Mouse (Mus musculus) mouse trophoblast stem cell (cell line): ENCODE results near the gene Atp1a1.

Experiments
- in situ Hi-C, 2 experiments: fragments of 300-500 bp; cut with MseI, MboI; formaldehyde crosslinking; loops; 2 replicates in 1 of 2; 3 replicates in 1 of 2; pipeline ENCODE4 v1.15.1; 2025

The Atp1a1 gene

GRCm38 (mm10) chr3:101604550-101605223 is at the start of gene Atp1a1:
Atp1a1 (minus strand) TSS chr3:101604684.
- in situ Hi-C loops, result loop anchor here in 1 of 2 experiments (25.0 kb wide), 1 partner anchor 208 kb away; no protein-coding TSS in a partner anchor

GRCm38 (mm10) chr3:101653446-101653845 is 49.0 kb upstream of the Atp1a1 start:
- in situ Hi-C loops, result no loop called here

- in situ Hi-C loops, result no loop called here
These were observed 48.5 kb upstream of the Atp1a1 start for GRCm38 (mm10) chr3:101652967-101653366.

GRCm38 (mm10) chr3:101650328-101650727 is 45.8 kb upstream of the Atp1a1 start:
- in situ Hi-C loops, result no loop called here

GRCm38 (mm10) chr3:101649271-101649670 is 44.8 kb upstream of the Atp1a1 start:
- in situ Hi-C loops, result no loop called here

- in situ Hi-C loops, result no loop called here
These were observed 43.8 kb upstream of the Atp1a1 start for GRCm38 (mm10) chr3:101648096-101648793.

- in situ Hi-C loops, result no loop called here
These were observed 42.3 kb upstream of the Atp1a1 start for GRCm38 (mm10) chr3:101646806-101647205.

GRCm38 (mm10) chr3:101645569-101646106 is 41.2 kb upstream of the Atp1a1 start:
- in situ Hi-C loops, result no loop called here

- in situ Hi-C loops, result no loop called here
These were observed 39.7 kb upstream of the Atp1a1 start for GRCm38 (mm10) chr3:101644062-101644802.

- in situ Hi-C loops, result no loop called here
These were observed 38.8 kb upstream of the Atp1a1 start for GRCm38 (mm10) chr3:101643264-101643663.

- in situ Hi-C loops, result no loop called here
These were observed 33.7 kb upstream of the Atp1a1 start for GRCm38 (mm10) chr3:101638223-101638622.

GRCm38 (mm10) chr3:101636510-101636909 is 32.0 kb upstream of the Atp1a1 start:
- in situ Hi-C loops, result no loop called here

GRCm38 (mm10) chr3:101636086-101636485 is 31.6 kb upstream of the Atp1a1 start:
- in situ Hi-C loops, result no loop called here

GRCm38 (mm10) chr3:101634141-101634900 is 29.8 kb upstream of the Atp1a1 start:
- in situ Hi-C loops, result no loop called here

GRCm38 (mm10) chr3:101628255-101628654 is 23.8 kb upstream of the Atp1a1 start:
- in situ Hi-C loops, result no loop called here

- in situ Hi-C loops, result loop anchor here in 1 of 2 experiments (25.0 kb wide), 1 partner anchor 188 kb away; no protein-coding TSS in a partner anchor
These were observed 19.8 kb upstream of the Atp1a1 start for GRCm38 (mm10) chr3:101624287-101624686.

GRCm38 (mm10) chr3:101619017-101619416 is 14.5 kb upstream of the Atp1a1 start:
- in situ Hi-C loops, result loop anchor here in 1 of 2 experiments (25.0 kb wide), 1 partner anchor 193 kb away; no protein-coding TSS in a partner anchor

- in situ Hi-C loops, result loop anchor here in 1 of 2 experiments (25.0 kb wide), 1 partner anchor 194 kb away; no protein-coding TSS in a partner anchor
These were observed 14.0 kb upstream of the Atp1a1 start for GRCm38 (mm10) chr3:101618505-101618904.

GRCm38 (mm10) chr3:101617451-101617850 is 13.0 kb upstream of the Atp1a1 start:
- in situ Hi-C loops, result loop anchor here in 1 of 2 experiments (25.0 kb wide), 1 partner anchor 195 kb away; no protein-coding TSS in a partner anchor

- in situ Hi-C loops, result loop anchor here in 1 of 2 experiments (25.0 kb wide), 1 partner anchor 195 kb away; no protein-coding TSS in a partner anchor
These were observed 12.5 kb upstream of the Atp1a1 start for GRCm38 (mm10) chr3:101617007-101617406.

- in situ Hi-C loops, result loop anchor here in 1 of 2 experiments (25.0 kb wide), 1 partner anchor 196 kb away; no protein-coding TSS in a partner anchor
These were observed 11.4 kb upstream of the Atp1a1 start for GRCm38 (mm10) chr3:101615856-101616255.
